Mouse (Mus musculus) liver, embryonic 14.5 days (tissue): Measurements from ENCODE around the gene Tekt2.

Experiments used
- CTCF ChIP-seq: IDR thresholded peaks from 2 replicates; pipeline ENCODE4 v1.5.1; 2016; ENCODE audit warnings: antibody characterized with exemption, low read depth, control low read depth
- EP300 ChIP-seq: IDR thresholded peaks from 2 replicates; pipeline ENCODE4 v1.6.1; 2016; ENCODE audit warnings: antibody characterized with exemption, low read depth

DNA sequence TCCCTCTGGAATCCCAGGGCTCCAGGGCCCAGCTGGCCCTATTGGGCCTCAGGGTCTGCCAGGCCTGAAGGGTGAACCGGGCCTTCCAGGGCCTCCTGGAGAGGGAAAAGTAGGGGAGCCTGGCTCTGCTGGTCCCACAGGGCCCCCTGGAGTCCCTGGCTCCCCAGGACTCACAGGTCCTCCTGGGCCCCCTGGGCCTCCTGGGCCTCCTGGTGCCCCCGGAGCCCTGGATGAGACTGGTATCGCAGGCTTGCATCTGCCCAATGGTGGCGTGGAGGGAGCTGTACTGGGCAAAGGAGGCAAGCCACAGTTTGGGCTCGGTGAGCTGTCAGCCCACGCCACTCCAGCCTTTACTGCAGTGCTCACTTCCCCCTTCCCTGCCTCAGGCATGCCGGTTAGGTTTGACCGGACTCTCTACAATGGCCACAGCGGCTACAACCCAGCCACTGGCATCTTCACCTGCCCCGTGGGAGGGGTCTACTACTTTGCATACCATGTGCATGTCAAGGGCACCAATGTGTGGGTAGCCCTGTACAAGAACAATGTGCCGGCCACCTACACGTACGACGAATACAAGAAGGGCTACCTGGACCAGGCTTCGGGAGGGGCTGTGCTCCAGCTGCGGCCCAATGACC lies 13.8 kb downstream of the Tekt2 start:
- TF ChIP-seq CTCF: no peak
- TF ChIP-seq EP300: no peak
